Mouse (Mus musculus): ENCODE results near the gene Gm9817.

DNA sequence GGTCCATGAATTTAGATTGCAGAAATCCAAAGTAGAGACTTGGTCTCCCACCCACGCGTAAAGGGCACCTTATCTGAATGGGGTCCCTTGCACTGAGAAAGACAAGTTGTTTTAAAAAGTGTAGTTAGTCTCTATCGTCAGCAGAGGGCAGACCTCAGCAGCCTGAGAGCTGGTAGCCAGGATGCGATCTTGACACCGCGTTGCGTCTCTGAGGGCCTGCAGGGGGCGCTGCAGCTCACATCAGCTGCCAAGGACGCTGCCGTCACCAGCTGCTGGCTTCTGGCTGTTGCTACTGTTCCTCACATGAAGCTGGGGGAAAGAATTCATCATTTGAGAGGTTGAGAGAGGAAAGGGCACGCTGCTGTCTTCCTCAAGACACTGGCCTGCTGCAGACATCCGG lies 47.7 kb upstream of the Gm9817 start:
- TF ChIP-seq CTCF (IDR thresholded peaks at IDR 0.05; ENCODE audit: control insufficient read depth, insufficient read depth, insufficient read length) = peak; percentile 98
- no peak for TF ChIP-seq USF1 (IDR thresholded peaks at IDR 0.05; ENCODE audit: low read depth)
